Mouse (Mus musculus): Measurements from ENCODE around the gene Ccdc155. TPM values are rescaled to one million over a fixed set of nuclear protein-coding genes. Genes with fewer than 3 reads are reported as not detected.
"Not testable (repeated sequence)": the region's sequence is repeated elsewhere in the genome, so short reads cannot be mapped to it uniquely, and the experiment has no call there.

Gene Ccdc155
- total and polyA plus RNA-seq, 3 experiments: not detected

DNA sequence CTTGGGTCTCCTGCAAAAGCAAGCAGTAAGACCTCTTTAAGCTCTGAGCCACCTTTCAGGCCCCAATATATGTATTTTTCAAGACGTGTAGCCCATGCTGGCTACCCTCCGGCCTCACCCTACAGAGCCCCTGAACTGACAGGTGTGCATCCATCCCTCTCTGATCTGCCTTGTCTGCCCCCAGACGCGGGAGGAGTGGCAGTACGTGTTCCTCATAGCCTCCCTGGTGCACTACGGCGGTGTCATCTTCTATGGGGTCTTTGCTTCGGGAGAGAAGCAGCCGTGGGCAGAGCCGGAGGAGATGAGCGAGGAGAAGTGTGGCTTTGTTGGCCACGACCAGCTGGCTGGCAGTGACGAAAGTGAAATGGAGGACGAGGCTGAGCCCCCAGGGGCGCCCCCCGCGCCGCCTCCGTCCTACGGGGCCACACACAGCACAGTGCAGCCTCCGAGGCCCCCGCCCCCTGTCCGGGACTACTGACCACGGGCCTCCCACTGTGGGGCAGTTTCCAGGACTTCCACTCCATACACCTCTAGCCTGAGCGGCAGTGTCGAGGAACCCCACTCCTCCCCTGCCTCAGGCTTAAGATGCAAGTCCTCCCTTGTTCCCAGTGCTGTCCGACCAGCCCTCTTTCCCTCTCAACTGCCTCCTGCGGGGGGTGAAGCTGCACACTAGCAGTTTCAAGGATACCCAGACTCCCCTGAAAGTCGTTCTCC is 30.0 kb downstream of the Ccdc155 start:
- H3K9me3 ChIP-seq (replicated peaks): peaks cover 14% of the 10 kb centered on the region
- no peaks in the 10 kb centered on the region for H3K36me3 ChIP-seq (replicated peaks)
- no peak overlapping the region; the same call in 1 of the 2 replicates for H3K4me3 ChIP-seq (ENCODE audit: low read depth, low read length)
- no peak for TF ChIP-seq POLR2AphosphoS5 (IDR thresholded peaks at IDR 0.05; ENCODE audit: insufficient replicate concordance, low read depth, low read length)
- TF ChIP-seq CTCF (IDR thresholded peaks at IDR 0.05; ENCODE audit: low read depth, low read length): no peak
- TF ChIP-seq TAL1 (conservative IDR thresholded peaks at IDR 0.05; ENCODE audit: low read depth, low read length): no peak
- TF ChIP-seq GATA1 (IDR thresholded peaks at IDR 0.05; ENCODE audit: borderline replicate concordance, low read length): no peak
- TF ChIP-seq GATA2 (IDR thresholded peaks at IDR 0.05; ENCODE audit: borderline replicate concordance, low read depth, low read length): no peak
- ATAC-seq (ENCODE audit: extremely low read depth, insufficient number of reproducible peaks, low FRiP score, poor library complexity, severe bottlenecking) (no peak), DNase-seq (ENCODE audit: low spot score) (no peak)
- peaks cover 19% of the 10 kb centered on the region for H3K4me1 ChIP-seq (ENCODE audit: insufficient read depth, low read depth, low read length)
- peaks cover 64% of the 10 kb centered on the region for H3K27me3 ChIP-seq (ENCODE audit: insufficient read depth, low read length)

DNA sequence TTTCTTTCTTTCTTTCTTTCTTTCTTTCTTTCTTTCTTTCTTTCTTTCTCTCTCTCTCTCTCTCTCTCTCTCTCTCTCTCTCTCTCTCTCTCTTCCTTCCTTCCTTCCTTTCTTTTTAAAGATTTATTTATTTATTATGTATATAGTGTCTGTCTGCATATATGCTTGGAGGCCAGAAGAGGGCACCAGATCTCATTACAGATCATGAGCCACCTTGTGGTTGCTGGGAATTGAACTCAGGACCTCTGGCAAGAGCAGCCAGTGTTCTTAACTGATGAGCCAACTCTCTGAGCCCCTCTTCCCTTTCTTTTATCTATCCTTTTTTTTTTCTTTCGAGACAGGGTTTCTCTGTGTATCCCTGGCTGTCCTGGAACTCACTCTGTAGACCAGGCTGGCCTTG is 30.9 kb downstream of the Ccdc155 start:
- Histone ChIP-seq H3K4me1 (ENCODE audit: insufficient read depth, low read depth, low read length) (peaks cover 19% of the 10 kb centered on the region), H3K27me3 (ENCODE audit: insufficient read depth, low read length) (peaks cover 58% of the 10 kb centered on the region), H3K9me3 (replicated peaks) (peaks cover 21% of the 10 kb centered on the region)
- DNase-seq (ENCODE audit: low spot score); H3K4me3 ChIP-seq (ENCODE audit: low read depth, low read length); H3K36me3 ChIP-seq (replicated peaks); ATAC-seq (ENCODE audit: extremely low read depth, insufficient number of reproducible peaks, low FRiP score, poor library complexity, severe bottlenecking): not testable (repeated sequence)

DNA sequence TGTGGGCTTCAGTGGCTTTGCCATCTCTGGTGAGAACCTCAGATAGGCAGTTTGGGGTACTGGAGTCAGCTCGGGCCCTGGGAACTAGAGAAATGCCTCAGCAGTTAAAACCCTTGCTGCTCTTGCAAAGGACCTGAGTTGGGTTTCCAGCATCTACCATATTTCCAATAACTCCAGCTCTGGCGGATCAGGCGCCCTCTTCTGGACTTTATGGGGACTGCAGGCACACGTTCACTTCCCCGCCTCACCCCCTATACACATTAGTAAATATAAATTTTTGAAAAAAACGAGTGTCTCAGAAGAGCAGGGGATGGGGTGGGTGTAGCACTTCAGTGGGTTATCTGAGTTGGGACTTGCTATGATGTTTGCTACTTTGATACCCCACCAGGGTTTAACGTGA is 31.7 kb downstream of the Ccdc155 start:
- peaks cover 18% of the 10 kb centered on the region for H3K4me1 ChIP-seq (ENCODE audit: insufficient read depth, low read depth, low read length)
- peaks cover 57% of the 10 kb centered on the region for H3K27me3 ChIP-seq (ENCODE audit: insufficient read depth, low read length)
- ATAC-seq (ENCODE audit: extremely low read depth, insufficient number of reproducible peaks, low FRiP score, poor library complexity, severe bottlenecking) (no peak), DNase-seq (ENCODE audit: low spot score) (no peak)
- no peak for TF ChIP-seq GATA2 (IDR thresholded peaks at IDR 0.05; ENCODE audit: borderline replicate concordance, low read depth, low read length)
- no peak for TF ChIP-seq TAL1 (conservative IDR thresholded peaks at IDR 0.05; ENCODE audit: low read depth, low read length)
- 0 out of 2 replicates have a peak, but pooled peaks have one; percentile 17 for TF ChIP-seq CTCF (IDR thresholded peaks at IDR 0.05; ENCODE audit: low read depth, low read length)
- TF ChIP-seq GATA1 (IDR thresholded peaks at IDR 0.05; ENCODE audit: borderline replicate concordance, low read length): no peak
- TF ChIP-seq POLR2AphosphoS5 (IDR thresholded peaks at IDR 0.05; ENCODE audit: insufficient replicate concordance, low read depth, low read length): no peak
- peaks cover 25% of the 10 kb centered on the region for H3K9me3 ChIP-seq (replicated peaks)
- no peak overlapping the region for H3K4me3 ChIP-seq (ENCODE audit: low read depth, low read length)
- no peaks in the 10 kb centered on the region for H3K36me3 ChIP-seq (replicated peaks)

GRCm38 (mm10) chr7:45169495-45169894 is 35.2 kb downstream of the Ccdc155 start:
- DNase-seq (ENCODE audit: low spot score) (no peak), ATAC-seq (ENCODE audit: extremely low read depth, insufficient number of reproducible peaks, low FRiP score, poor library complexity, severe bottlenecking) (no peak)
- Histone ChIP-seq H3K4me3 (ENCODE audit: low read depth, low read length) (no peak overlapping the region), H3K9me3 (replicated peaks) (peaks cover 25% of the 10 kb centered on the region), H3K36me3 (replicated peaks) (no peaks in the 10 kb centered on the region), H3K27me3 (ENCODE audit: insufficient read depth, low read length) (peaks cover 55% of the 10 kb centered on the region), H3K4me1 (ENCODE audit: insufficient read depth, low read depth, low read length) (peaks cover 13% of the 10 kb centered on the region; the same call in 1 of the 2 replicates)
- no peak for TF ChIP-seq CTCF (IDR thresholded peaks at IDR 0.05; ENCODE audit: low read depth, low read length)
- no peak for TF ChIP-seq POLR2AphosphoS5 (IDR thresholded peaks at IDR 0.05; ENCODE audit: insufficient replicate concordance, low read depth, low read length)
- no peak for TF ChIP-seq GATA2 (IDR thresholded peaks at IDR 0.05; ENCODE audit: borderline replicate concordance, low read depth, low read length)
- TF ChIP-seq TAL1 (conservative IDR thresholded peaks at IDR 0.05; ENCODE audit: low read depth, low read length): no peak
- no peak for TF ChIP-seq GATA1 (IDR thresholded peaks at IDR 0.05; ENCODE audit: borderline replicate concordance, low read length)

- no peaks in the 10 kb centered on the region for H3K36me3 ChIP-seq (replicated peaks)
- H3K27me3 ChIP-seq (ENCODE audit: insufficient read depth, low read length): peaks cover 59% of the 10 kb centered on the region
- H3K4me1 ChIP-seq (ENCODE audit: insufficient read depth, low read depth, low read length): peaks cover 19% of the 10 kb centered on the region
- ATAC-seq (ENCODE audit: extremely low read depth, insufficient number of reproducible peaks, low FRiP score, poor library complexity, severe bottlenecking): no peak
- no peak for DNase-seq (ENCODE audit: low spot score)
- TF ChIP-seq GATA2 (IDR thresholded peaks at IDR 0.05; ENCODE audit: borderline replicate concordance, low read depth, low read length) (no peak), GATA1 (IDR thresholded peaks at IDR 0.05; ENCODE audit: borderline replicate concordance, low read length) (no peak), CTCF (IDR thresholded peaks at IDR 0.05; ENCODE audit: low read depth, low read length) (no peak), POLR2AphosphoS5 (IDR thresholded peaks at IDR 0.05; ENCODE audit: insufficient replicate concordance, low read depth, low read length) (no peak)
- no peak overlapping the region for H3K4me3 ChIP-seq (ENCODE audit: low read depth, low read length)
- H3K9me3 ChIP-seq (replicated peaks): peaks cover 25% of the 10 kb centered on the region
Observed at GRCm38 (mm10) chr7:45168656-45169055, 36.0 kb downstream of the Ccdc155 start.

- DNase-seq (ENCODE audit: low spot score) (no peak), ATAC-seq (ENCODE audit: extremely low read depth, insufficient number of reproducible peaks, low FRiP score, poor library complexity, severe bottlenecking) (no peak)
- H3K4me1 ChIP-seq (ENCODE audit: insufficient read depth, low read depth, low read length): peaks cover 23% of the 10 kb centered on the region
- H3K4me3 ChIP-seq (ENCODE audit: low read depth, low read length): no peak overlapping the region
- H3K36me3 ChIP-seq (replicated peaks): no peaks in the 10 kb centered on the region
- TF ChIP-seq GATA2 (IDR thresholded peaks at IDR 0.05; ENCODE audit: borderline replicate concordance, low read depth, low read length): no peak
- TF ChIP-seq GATA1 (IDR thresholded peaks at IDR 0.05; ENCODE audit: borderline replicate concordance, low read length): no peak
- TF ChIP-seq CTCF (IDR thresholded peaks at IDR 0.05; ENCODE audit: low read depth, low read length): no peak
- TF ChIP-seq POLR2AphosphoS5 (IDR thresholded peaks at IDR 0.05; ENCODE audit: insufficient replicate concordance, low read depth, low read length): no peak
- no peak for TF ChIP-seq TAL1 (conservative IDR thresholded peaks at IDR 0.05; ENCODE audit: low read depth, low read length)
- H3K27me3 ChIP-seq (ENCODE audit: insufficient read depth, low read length): peaks cover 66% of the 10 kb centered on the region
- peaks cover 25% of the 10 kb centered on the region for H3K9me3 ChIP-seq (replicated peaks)
Observed at GRCm38 (mm10) chr7:45167761-45168445, 36.8 kb downstream of the Ccdc155 start.
